Mouse (Mus musculus): ENCODE results near the gene Hoxb6. TPM values are rescaled to one million over a fixed set of nuclear protein-coding genes. Genes with fewer than 3 reads are reported as not detected.

The Hoxb6 gene
- polyA plus RNA-seq, 1 experiment, result 0.50 TPM

- 53% methylated on average over 21 of the region's 21 CpGs for WGBS
- Histone ChIP-seq H3K4me1 (replicated peaks; ENCODE audit: control insufficient read depth, insufficient read depth, low read length) (peaks cover 5% of the 10 kb centered on the region), H3K4me3 (ENCODE audit: control insufficient read depth, insufficient read depth, low read length) (no peak overlapping the region), H3K27ac (ENCODE audit: control insufficient read depth, insufficient read depth, low read length) (no peak overlapping the region), H3K36me3 (ENCODE audit: control insufficient read depth, insufficient read depth, low read length) (no peaks in the 10 kb centered on the region), H3K27me3 (ENCODE audit: control insufficient read depth, insufficient read depth, low read length) (peaks cover 54% of the 10 kb centered on the region)
- DNase-seq, result no peak
- no peak for TF ChIP-seq POLR2A (IDR thresholded peaks at IDR 0.05; ENCODE audit: control insufficient read depth, extremely low read depth, insufficient read depth, low read length, poor library complexity)
- no peak for TF ChIP-seq CTCF (IDR thresholded peaks at IDR 0.05; ENCODE audit: borderline replicate concordance, control insufficient read depth, extremely low read depth, insufficient read depth, low read length, poor library complexity)
These were observed 3.0 kb upstream of the Hoxb6 start for GRCm38 (mm10) chr11:96289293-96289692.

GRCm38 (mm10) chr11:96289837-96290236 is 2.4 kb upstream of the Hoxb6 start:
- 69% methylated on average over 6 of the region's 6 CpGs for WGBS
- peaks cover 5% of the 10 kb centered on the region; the same call in 1 of the 2 replicates for H3K4me1 ChIP-seq (replicated peaks; ENCODE audit: control insufficient read depth, insufficient read depth, low read length)
- peaks cover 51% of the 10 kb centered on the region for H3K27me3 ChIP-seq (ENCODE audit: control insufficient read depth, insufficient read depth, low read length)
- H3K36me3 ChIP-seq (ENCODE audit: control insufficient read depth, insufficient read depth, low read length), result no peaks in the 10 kb centered on the region
- DNase-seq, result no peak
- TF ChIP-seq POLR2A (IDR thresholded peaks at IDR 0.05; ENCODE audit: control insufficient read depth, extremely low read depth, insufficient read depth, low read length, poor library complexity), result no peak
- no peak for TF ChIP-seq CTCF (IDR thresholded peaks at IDR 0.05; ENCODE audit: borderline replicate concordance, control insufficient read depth, extremely low read depth, insufficient read depth, low read length, poor library complexity)
- no peak overlapping the region for H3K27ac ChIP-seq (ENCODE audit: control insufficient read depth, insufficient read depth, low read length)
- H3K4me3 ChIP-seq (ENCODE audit: control insufficient read depth, insufficient read depth, low read length), result no peak overlapping the region

- Histone ChIP-seq H3K4me3 (ENCODE audit: control insufficient read depth, insufficient read depth, low read length) (no peak overlapping the region), H3K4me1 (replicated peaks; ENCODE audit: control insufficient read depth, insufficient read depth, low read length) (peaks cover 5% of the 10 kb centered on the region), H3K27me3 (ENCODE audit: control insufficient read depth, insufficient read depth, low read length) (peaks cover 51% of the 10 kb centered on the region), H3K36me3 (ENCODE audit: control insufficient read depth, insufficient read depth, low read length) (no peaks in the 10 kb centered on the region), H3K27ac (ENCODE audit: control insufficient read depth, insufficient read depth, low read length) (no peak overlapping the region)
- DNase-seq, result no peak
- 81% methylated on average over 17 of the region's 17 CpGs for WGBS
- TF ChIP-seq POLR2A (IDR thresholded peaks at IDR 0.05; ENCODE audit: control insufficient read depth, extremely low read depth, insufficient read depth, low read length, poor library complexity), result no peak
- TF ChIP-seq CTCF (IDR thresholded peaks at IDR 0.05; ENCODE audit: borderline replicate concordance, control insufficient read depth, extremely low read depth, insufficient read depth, low read length, poor library complexity), result no peak
These were observed 1.4 kb upstream of the Hoxb6 start for GRCm38 (mm10) chr11:96290705-96291355.

- no peaks in the 10 kb centered on the region; the same call in 1 of the 2 replicates for H3K4me1 ChIP-seq (replicated peaks; ENCODE audit: control insufficient read depth, insufficient read depth, low read length)
- no peak for DNase-seq
- 5% methylated on average over 12 of the region's 12 CpGs for WGBS
- H3K36me3 ChIP-seq (ENCODE audit: control insufficient read depth, insufficient read depth, low read length), result no peaks in the 10 kb centered on the region
- TF ChIP-seq CTCF (IDR thresholded peaks at IDR 0.05; ENCODE audit: borderline replicate concordance, control insufficient read depth, extremely low read depth, insufficient read depth, low read length, poor library complexity) (no peak), POLR2A (IDR thresholded peaks at IDR 0.05; ENCODE audit: control insufficient read depth, extremely low read depth, insufficient read depth, low read length, poor library complexity) (no peak)
- no peak overlapping the region for H3K4me3 ChIP-seq (ENCODE audit: control insufficient read depth, insufficient read depth, low read length)
- peaks cover 47% of the 10 kb centered on the region for H3K27me3 ChIP-seq (ENCODE audit: control insufficient read depth, insufficient read depth, low read length)
- H3K27ac ChIP-seq (ENCODE audit: control insufficient read depth, insufficient read depth, low read length), result no peak overlapping the region
These were observed 457 bp downstream of the Hoxb6 start for GRCm38 (mm10) chr11:96292565-96293301.

- Histone ChIP-seq H3K27ac (ENCODE audit: control insufficient read depth, insufficient read depth, low read length) (no peak overlapping the region), H3K36me3 (ENCODE audit: control insufficient read depth, insufficient read depth, low read length) (no peaks in the 10 kb centered on the region), H3K27me3 (ENCODE audit: control insufficient read depth, insufficient read depth, low read length) (peaks cover 41% of the 10 kb centered on the region), H3K4me3 (ENCODE audit: control insufficient read depth, insufficient read depth, low read length) (no peak overlapping the region), H3K4me1 (replicated peaks; ENCODE audit: control insufficient read depth, insufficient read depth, low read length) (no peaks in the 10 kb centered on the region; the same call in 1 of the 2 replicates)
- 3% methylated on average over 22 of the region's 22 CpGs for WGBS
- DNase-seq, result no peak
- TF ChIP-seq CTCF (IDR thresholded peaks at IDR 0.05; ENCODE audit: borderline replicate concordance, control insufficient read depth, extremely low read depth, insufficient read depth, low read length, poor library complexity), result no peak
- no peak for TF ChIP-seq POLR2A (IDR thresholded peaks at IDR 0.05; ENCODE audit: control insufficient read depth, extremely low read depth, insufficient read depth, low read length, poor library complexity)
These were observed 1.1 kb downstream of the Hoxb6 start for GRCm38 (mm10) chr11:96293302-96293921.

GRCm38 (mm10) chr11:96294245-96295091 is 2.2 kb downstream of the Hoxb6 start:
- 1% methylated on average over 32 of the region's 32 CpGs for WGBS
- H3K27me3 ChIP-seq (ENCODE audit: control insufficient read depth, insufficient read depth, low read length), result peaks cover 40% of the 10 kb centered on the region
- no peak overlapping the region for H3K4me3 ChIP-seq (ENCODE audit: control insufficient read depth, insufficient read depth, low read length)
- H3K27ac ChIP-seq (ENCODE audit: control insufficient read depth, insufficient read depth, low read length), result no peak overlapping the region
- H3K36me3 ChIP-seq (ENCODE audit: control insufficient read depth, insufficient read depth, low read length), result no peaks in the 10 kb centered on the region
- no peaks in the 10 kb centered on the region; the same call in 1 of the 2 replicates for H3K4me1 ChIP-seq (replicated peaks; ENCODE audit: control insufficient read depth, insufficient read depth, low read length)
- peak; percentile 66; the same call in 1 of the 2 replicates for TF ChIP-seq CTCF (IDR thresholded peaks at IDR 0.05; ENCODE audit: borderline replicate concordance, control insufficient read depth, extremely low read depth, insufficient read depth, low read length, poor library complexity)
- no peak for TF ChIP-seq POLR2A (IDR thresholded peaks at IDR 0.05; ENCODE audit: control insufficient read depth, extremely low read depth, insufficient read depth, low read length, poor library complexity)
- DNase-seq, result peak; percentile 81
